Mouse (Mus musculus) lung, adult 2 months (tissue): ENCODE measurements around the gene Tacc3.

Experiments used
- CTCF ChIP-seq: fragments of 200-500 bp; IDR thresholded peaks from 2 replicates; pipeline ENCODE4 v1.5.1; 2011; ENCODE audit warnings: mild to moderate bottlenecking, low read length, control low read depth; ENCODE audit not compliant: insufficient read depth
- POLR2A ChIP-seq: fragments of 200-500 bp; IDR thresholded peaks from 2 replicates; pipeline ENCODE4 v1.6.1; 2011; ENCODE audit warnings: low read depth, mild to moderate bottlenecking, control low read depth, low read length, borderline replicate concordance; ENCODE audit errors: extremely low read depth

DNA sequence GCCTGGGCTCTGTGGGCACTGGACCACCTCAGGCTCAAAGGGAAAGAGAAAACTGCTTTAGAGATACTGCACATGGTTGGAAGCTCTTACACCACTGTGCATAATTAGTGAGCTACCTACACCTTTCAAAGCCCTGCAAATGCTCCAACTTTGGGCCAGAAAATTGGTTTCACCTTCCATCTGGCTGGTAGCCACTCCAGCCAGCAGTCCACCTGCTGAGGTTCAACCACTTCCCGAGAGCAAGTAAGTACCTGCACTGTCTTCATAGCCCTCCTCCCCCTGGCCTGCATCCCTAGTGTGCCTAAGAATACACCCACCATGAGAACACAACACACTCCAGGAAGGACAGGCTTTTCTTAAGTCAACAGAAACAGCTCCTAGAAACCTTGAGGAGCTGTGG, 46.1 kb upstream of the Tacc3 start:
- TF ChIP-seq POLR2A: no peak
- TF ChIP-seq CTCF: no peak
